Mouse (Mus musculus): ENCODE results near the gene Tyr. TPM values are rescaled to one million over a fixed set of nuclear protein-coding genes. Genes with fewer than 3 reads are reported as not detected.
A peak's percentile ranks its signal among the peaks of the same experiment; 100 is the strongest.
"Not testable (repeated sequence)": the region's sequence is repeated elsewhere in the genome, so short reads cannot be mapped to it uniquely, and the experiment has no call there.

The Tyr gene
- polyA plus RNA-seq (2014; fragmentation: Nextera tagmentation; extraction: Ambion mirVana): 0.03 TPM in 1 of 2 replicates, not detected in the other

- H3K27ac ChIP-seq (ENCODE audit: low read depth): no peak within 1 kb of the TSS
- no peaks in the 10 kb centered on the region for H3K36me3 ChIP-seq (ENCODE audit: insufficient read depth)
- H3K9ac ChIP-seq: no peak within 1 kb of the TSS
- no peak for ATAC-seq (ENCODE audit: insufficient read depth)
- no peak for DNase-seq
- TF ChIP-seq CTCF (IDR thresholded peaks at IDR 0.05; ENCODE audit: low read depth): no peak
- H3K9me3 ChIP-seq (ENCODE audit: low read depth, low read length): no peaks in the 10 kb centered on the region
- no peak within 1 kb of the TSS for H3K4me3 ChIP-seq (ENCODE audit: low read depth, low read length)
- H3K4me2 ChIP-seq: no peak within 1 kb of the TSS
- H3K4me1 ChIP-seq (ENCODE audit: insufficient read depth): no peaks in the 10 kb centered on the region
- no peaks in the 10 kb centered on the region for H3K27me3 ChIP-seq (ENCODE audit: insufficient read depth, low read length)
Measured at GRCm38 (mm10) chr7:87493412-87493811, at the start of gene Tyr. Gene Tyr, minus strand, starts transcription at chr7:87493512.

DNA sequence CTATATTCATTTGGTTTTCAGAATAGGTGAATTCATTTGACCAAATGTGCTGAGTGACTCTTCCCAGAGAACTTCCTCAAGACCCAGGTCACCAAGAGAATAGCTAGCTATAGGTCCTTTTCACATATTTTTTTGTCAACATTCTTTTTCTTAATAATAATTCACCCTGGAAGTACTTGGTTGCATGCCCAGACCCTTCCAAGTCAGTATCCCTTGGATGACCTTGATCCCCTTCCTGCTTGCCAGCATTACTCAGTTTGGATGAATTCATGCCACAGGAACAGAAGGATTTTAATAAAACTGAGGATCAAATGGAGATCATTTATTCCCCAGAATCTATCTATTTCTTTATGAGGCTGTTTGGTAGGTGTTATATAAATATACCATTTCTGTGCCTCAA lies 45.7 kb upstream of the Tyr start:
- H3K9me3 ChIP-seq (ENCODE audit: low read depth, low read length): no peaks in the 10 kb centered on the region
- no peaks in the 10 kb centered on the region for H3K27me3 ChIP-seq (ENCODE audit: insufficient read depth, low read length)
- ATAC-seq (ENCODE audit: insufficient read depth): no peak
- no peak for DNase-seq
- H3K4me3 ChIP-seq (ENCODE audit: low read depth, low read length): no peak overlapping the region
- no peaks in the 10 kb centered on the region for H3K36me3 ChIP-seq (ENCODE audit: insufficient read depth)
- H3K4me1 ChIP-seq (ENCODE audit: insufficient read depth): no peaks in the 10 kb centered on the region
- no peak overlapping the region for H3K9ac ChIP-seq
- H3K4me2 ChIP-seq: no peak overlapping the region
- no peak overlapping the region for H3K27ac ChIP-seq (ENCODE audit: low read depth)
- TF ChIP-seq CTCF (IDR thresholded peaks at IDR 0.05; ENCODE audit: low read depth): no peak

GRCm38 (mm10) chr7:87494124-87494682 lies 891 bp upstream of the Tyr start:
- WGBS: 14% methylated on average over 4 of the region's 4 CpGs

GRCm38 (mm10) chr7:87488024-87488423 lies 5.3 kb downstream of the Tyr start:
- Histone ChIP-seq H3K4me3 (ENCODE audit: low read depth, low read length) (no peak overlapping the region), H3K36me3 (ENCODE audit: insufficient read depth) (no peaks in the 10 kb centered on the region), H3K4me1 (ENCODE audit: insufficient read depth) (no peaks in the 10 kb centered on the region), H3K27me3 (ENCODE audit: insufficient read depth, low read length) (no peaks in the 10 kb centered on the region), H3K9me3 (ENCODE audit: low read depth, low read length) (no peaks in the 10 kb centered on the region), H3K4me2 (no peak overlapping the region), H3K27ac (ENCODE audit: low read depth) (no peak overlapping the region), H3K9ac (no peak overlapping the region)
- TF ChIP-seq CTCF (IDR thresholded peaks at IDR 0.05; ENCODE audit: low read depth): no peak
- WGBS: 66% methylated on average over 3 of the region's 3 CpGs
- DNase-seq: no peak
- no peak for ATAC-seq (ENCODE audit: insufficient read depth)

More at GRCm38 (mm10) chr7:87494124-87494682, 891 bp upstream of the Tyr start:
- no peak for TF ChIP-seq CTCF (IDR thresholded peaks at IDR 0.05; ENCODE audit: low read depth)
- H3K36me3 ChIP-seq (ENCODE audit: insufficient read depth): no peaks in the 10 kb centered on the region
- ATAC-seq (ENCODE audit: insufficient read depth) (no peak), DNase-seq (no peak)
- no peak overlapping the region for H3K4me2 ChIP-seq
- H3K4me1 ChIP-seq (ENCODE audit: insufficient read depth): no peaks in the 10 kb centered on the region
- no peaks in the 10 kb centered on the region for H3K27me3 ChIP-seq (ENCODE audit: insufficient read depth, low read length)
- no peak overlapping the region for H3K9ac ChIP-seq
- H3K27ac ChIP-seq (ENCODE audit: low read depth): no peak overlapping the region
- H3K9me3 ChIP-seq (ENCODE audit: low read depth, low read length): no peaks in the 10 kb centered on the region
- H3K4me3 ChIP-seq (ENCODE audit: low read depth, low read length): no peak overlapping the region

DNA sequence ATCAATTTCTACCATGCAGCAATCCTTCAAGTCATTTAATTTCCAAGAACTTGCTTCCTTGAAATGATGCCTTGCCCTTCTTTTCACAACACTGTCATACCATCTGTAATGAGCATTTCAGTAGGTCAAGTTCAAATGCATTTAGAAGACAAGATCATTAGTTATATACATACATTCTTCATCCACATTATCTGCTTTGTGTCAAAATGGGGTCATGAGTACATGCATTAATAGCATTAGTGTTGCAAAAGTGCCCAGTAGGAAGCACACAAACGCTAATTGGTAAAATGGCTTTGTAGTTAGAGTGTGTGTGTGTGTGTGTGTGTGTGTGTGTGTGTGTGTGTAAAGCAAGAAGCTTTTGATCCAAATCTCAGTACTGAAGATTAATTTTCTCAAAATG lies 80.0 kb downstream of the Tyr start:
- TF ChIP-seq CTCF (IDR thresholded peaks at IDR 0.05; ENCODE audit: low read depth): no peak
- no peak for ATAC-seq (ENCODE audit: insufficient read depth)
- 28% methylated on average over 1 of the region's 1 CpGs for WGBS
- Histone ChIP-seq H3K36me3 (ENCODE audit: insufficient read depth) (no peaks in the 10 kb centered on the region), H3K4me3 (ENCODE audit: low read depth, low read length) (no peak overlapping the region), H3K4me1 (ENCODE audit: insufficient read depth) (no peaks in the 10 kb centered on the region), H3K9ac (no peak overlapping the region), H3K4me2 (no peak overlapping the region), H3K27me3 (ENCODE audit: insufficient read depth, low read length) (no peaks in the 10 kb centered on the region), H3K9me3 (ENCODE audit: low read depth, low read length) (no peaks in the 10 kb centered on the region), H3K27ac (ENCODE audit: low read depth) (no peak overlapping the region)
- no peak for DNase-seq

DNA sequence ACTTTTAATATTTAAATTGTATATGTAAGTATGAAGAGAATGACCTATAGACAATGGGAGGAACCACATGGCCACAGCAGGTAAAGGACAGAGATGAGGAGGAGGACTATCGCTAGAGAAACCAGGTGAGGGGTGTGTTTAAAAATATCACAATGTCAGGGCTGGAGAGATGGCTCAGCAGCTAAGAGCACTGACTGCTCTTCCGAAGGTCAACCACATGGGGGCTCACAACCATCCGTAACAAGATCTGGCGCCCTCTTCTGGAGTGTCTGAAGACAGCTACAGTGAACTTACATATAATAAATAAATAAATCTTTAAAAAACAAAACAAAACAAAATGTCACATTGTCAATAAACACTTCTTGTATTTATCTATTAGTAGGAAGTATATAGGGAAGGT lies 81.9 kb downstream of the Tyr start:
- H3K4me2 ChIP-seq; H3K4me3 ChIP-seq (ENCODE audit: low read depth, low read length); H3K4me1 ChIP-seq (ENCODE audit: insufficient read depth); H3K27me3 ChIP-seq (ENCODE audit: insufficient read depth, low read length); H3K9ac ChIP-seq; H3K36me3 ChIP-seq (ENCODE audit: insufficient read depth); H3K9me3 ChIP-seq (ENCODE audit: low read depth, low read length); ATAC-seq (ENCODE audit: insufficient read depth); H3K27ac ChIP-seq (ENCODE audit: low read depth): not testable (repeated sequence)
- peak; percentile 20 for DNase-seq
- 11% methylated on average over 4 of the region's 4 CpGs for WGBS
- TF ChIP-seq CTCF (IDR thresholded peaks at IDR 0.05; ENCODE audit: low read depth): peak; percentile 61

DNA sequence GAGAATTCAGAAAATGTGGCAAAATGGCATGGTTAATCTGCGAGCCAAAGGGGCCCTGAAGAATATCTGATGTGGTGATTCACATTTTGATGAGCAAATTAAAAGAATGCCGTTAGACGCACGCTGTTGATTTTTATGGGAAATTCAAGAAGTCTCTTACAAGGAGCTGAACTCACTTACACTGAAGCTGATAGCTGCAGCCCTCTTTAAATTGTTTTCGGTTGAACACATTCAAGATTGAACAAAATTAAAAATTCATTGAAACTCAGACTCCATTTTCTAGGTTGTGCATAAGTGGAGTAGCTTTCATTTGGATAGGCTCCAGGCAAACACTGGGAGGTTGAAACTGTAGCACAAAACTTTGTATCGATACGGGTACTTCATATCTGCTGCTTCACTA lies 96.3 kb downstream of the Tyr start:
- no peak for TF ChIP-seq CTCF (IDR thresholded peaks at IDR 0.05; ENCODE audit: low read depth)
- 92% methylated on average over 7 of the region's 7 CpGs for WGBS
- no peak overlapping the region for H3K9ac ChIP-seq

DNA sequence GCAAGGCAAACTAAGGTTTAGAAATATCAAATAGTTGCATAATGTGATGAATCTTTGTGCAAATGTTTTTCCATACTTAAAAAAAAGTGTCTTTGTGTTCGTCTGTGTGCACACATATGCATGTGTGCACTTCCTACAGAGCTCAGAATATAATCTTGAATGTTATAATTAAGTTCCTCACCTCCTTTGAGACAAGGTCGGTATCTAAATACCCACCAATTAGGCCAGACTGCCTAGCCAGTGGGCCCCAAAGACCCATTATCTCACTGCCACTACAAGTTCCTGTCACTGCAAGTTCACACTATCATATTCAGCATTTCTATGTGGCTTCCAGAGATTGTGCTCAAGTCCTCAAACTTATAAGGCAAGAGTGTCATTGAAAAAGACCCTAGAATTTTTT lies 118.4 kb downstream of the Tyr start:
- H3K4me1 ChIP-seq (ENCODE audit: insufficient read depth): no peaks in the 10 kb centered on the region
- H3K36me3 ChIP-seq (ENCODE audit: insufficient read depth): no peaks in the 10 kb centered on the region
- no peaks in the 10 kb centered on the region for H3K27me3 ChIP-seq (ENCODE audit: insufficient read depth, low read length)
- no peak overlapping the region for H3K9ac ChIP-seq
- ATAC-seq (ENCODE audit: insufficient read depth) (no peak), DNase-seq (no peak)
- no peak for TF ChIP-seq CTCF (IDR thresholded peaks at IDR 0.05; ENCODE audit: low read depth)
- H3K4me3 ChIP-seq (ENCODE audit: low read depth, low read length): no peak overlapping the region
- H3K27ac ChIP-seq (ENCODE audit: low read depth): no peak overlapping the region
- H3K9me3 ChIP-seq (ENCODE audit: low read depth, low read length): no peaks in the 10 kb centered on the region
- no peak overlapping the region for H3K4me2 ChIP-seq
- WGBS: 60% methylated on average over 2 of the region's 2 CpGs

More for the DNA sequence above, 96.3 kb downstream of the Tyr start:
- no peaks in the 10 kb centered on the region for H3K9me3 ChIP-seq (ENCODE audit: low read depth, low read length)
- H3K27me3 ChIP-seq (ENCODE audit: insufficient read depth, low read length): no peaks in the 10 kb centered on the region
- ATAC-seq (ENCODE audit: insufficient read depth): no peak
- no peak overlapping the region for H3K27ac ChIP-seq (ENCODE audit: low read depth)
- no peak overlapping the region for H3K4me3 ChIP-seq (ENCODE audit: low read depth, low read length)
- DNase-seq: no peak
- H3K36me3 ChIP-seq (ENCODE audit: insufficient read depth): peaks cover 4% of the 10 kb centered on the region; the same call in 1 of the 2 replicates
- H3K4me2 ChIP-seq: no peak overlapping the region
- no peaks in the 10 kb centered on the region for H3K4me1 ChIP-seq (ENCODE audit: insufficient read depth)

Other genes with a start within 250 kb of the Tyr start
- gene Nox4, start 247.4 kb downstream of the Tyr start, polyA plus RNA-seq (2014; fragmentation: Nextera tagmentation; extraction: Ambion mirVana): 10.6 and 11.0 TPM in 2 replicates
- gene Grm5, start 90.7 kb upstream of the Tyr start, polyA plus RNA-seq (2014; fragmentation: Nextera tagmentation; extraction: Ambion mirVana): 0.03 TPM in 1 of 2 replicates, not detected in the other

Data from lung, embryonic 14.5 days (tissue).